Mouse (Mus musculus): ENCODE data around the gene Olfr750.
A peak's percentile ranks its signal among the peaks of the same experiment; 100 is the strongest.

The Olfr750 gene

DNA sequence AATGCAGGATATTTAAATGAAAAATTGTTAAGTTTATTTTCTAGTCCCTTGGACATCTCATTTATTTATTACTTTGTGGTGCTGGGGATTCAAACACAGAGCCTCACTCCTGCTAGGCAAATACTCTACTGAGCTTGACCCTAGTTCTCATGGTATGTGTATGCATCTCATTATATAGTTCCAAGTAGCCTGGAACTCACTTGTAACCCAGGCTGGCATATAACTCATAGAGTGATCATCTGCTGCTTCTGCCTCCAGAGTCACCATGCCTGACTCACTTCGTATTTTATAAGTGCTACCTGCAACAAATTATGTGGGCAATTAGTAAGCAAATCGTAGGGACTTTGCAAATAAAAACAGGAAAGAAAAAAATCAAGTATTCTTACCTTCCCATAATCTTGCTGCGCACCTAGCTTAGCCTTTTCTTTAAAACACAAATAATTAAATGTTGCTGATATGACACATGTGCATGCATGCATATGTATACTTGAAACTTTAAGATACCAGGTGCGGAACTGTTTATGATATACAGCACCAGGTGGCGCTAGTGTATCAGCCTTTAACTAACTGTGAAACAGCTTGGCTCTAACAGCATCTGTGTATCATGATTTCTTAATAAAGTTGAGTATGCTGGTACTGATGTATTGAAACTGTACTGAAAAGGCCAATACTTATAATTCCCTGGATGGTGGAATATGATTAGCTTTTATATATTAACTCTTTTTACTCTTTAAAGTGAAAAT is 47.7 kb downstream of the Olfr750 start:
- peak; percentile 57 for DNase-seq (ENCODE audit: low spot score)

DNA sequence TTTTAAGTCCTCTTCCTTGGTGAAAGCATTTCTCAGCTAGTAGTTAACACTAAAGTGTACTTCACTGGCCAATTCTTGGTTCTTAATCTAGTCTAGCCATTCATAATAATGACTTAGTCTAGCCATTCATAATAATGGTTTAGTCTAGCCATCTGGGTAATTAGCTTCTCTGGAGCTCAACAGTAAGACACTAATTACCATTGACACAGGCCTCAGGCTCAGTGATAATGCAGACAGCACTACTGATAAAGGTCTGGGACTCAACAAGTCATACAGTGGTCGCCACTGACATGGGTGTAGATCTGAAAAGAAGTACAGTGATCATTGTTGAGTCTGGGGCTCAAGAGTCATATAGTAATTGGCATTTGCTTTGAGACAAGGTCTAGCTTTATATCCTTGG is 49.4 kb downstream of the Olfr750 start:
- no peak for DNase-seq (ENCODE audit: low spot score)

- DNase-seq (ENCODE audit: low spot score): no peak
These were observed 50.8 kb downstream of the Olfr750 start for GRCm38 (mm10) chr14:51023457-51023856.

DNA sequence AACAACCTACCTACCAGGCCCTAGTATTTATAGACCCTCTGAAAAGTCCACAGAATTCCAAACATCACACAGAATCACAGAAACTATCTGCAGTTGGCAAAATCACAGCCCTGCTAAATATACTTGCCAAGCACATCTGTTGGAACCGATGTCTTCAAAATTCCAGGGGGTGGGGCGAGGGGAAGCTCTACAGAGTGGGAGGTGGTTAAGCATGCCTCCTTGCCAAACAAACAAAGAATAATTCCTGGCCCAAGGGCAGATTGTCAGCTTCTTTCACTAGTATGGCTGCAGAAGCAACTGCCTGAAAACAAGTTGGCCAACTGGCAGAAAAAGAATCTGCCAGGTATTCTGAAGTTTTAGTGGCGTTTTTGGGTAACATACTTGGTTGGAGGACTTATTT is 57.0 kb downstream of the Olfr750 start:
- DNase-seq (ENCODE audit: low spot score): no peak

Data from MN1 (cell line).